Mouse (Mus musculus) olfactory bulb, adult 2 months (tissue): ENCODE data around the gene S100a5.

Source experiments
- CTCF ChIP-seq: fragments of 200-500 bp; IDR thresholded peaks from 2 replicates; pipeline ENCODE4 v1.5.1; 2012; ENCODE audit warnings: low read depth, mild to moderate bottlenecking, low read length, moderate library complexity; ENCODE audit not compliant: insufficient read depth
- POLR2A ChIP-seq: fragments of 200-500 bp; IDR thresholded peaks from 2 replicates; pipeline ENCODE4 v1.6.1; 2012; ENCODE audit warnings: mild to moderate bottlenecking, low read depth, low read length, moderate library complexity; ENCODE audit not compliant: insufficient read depth

- TF ChIP-seq CTCF (no peak), POLR2A (no peak)
Measured at GRCm38 (mm10) chr3:90626266-90627021, 18.1 kb downstream of the S100a5 start.
